Mouse (Mus musculus) embryonic fibroblast, embryonic 13.5 days (primary cell): ENCODE results near the gene Tubg1.

Source experiments
- CTCF ChIP-seq: IDR thresholded peaks from 2 replicates; pipeline ENCODE4 v1.5.1; 2011; ENCODE audit warnings: mild to moderate bottlenecking, control low read depth, low read length, moderate library complexity, borderline replicate concordance; ENCODE audit not compliant: insufficient read depth
- POLR2A ChIP-seq: IDR thresholded peaks from 2 replicates; pipeline ENCODE4 v1.6.1; 2011; ENCODE audit warnings: low read depth, mild to moderate bottlenecking, control low read depth, low read length, moderate library complexity

- TF ChIP-seq CTCF (no peak), POLR2A (no peak)
Measured at GRCm38 (mm10) chr11:101140164-101140819, 20.6 kb downstream of the Tubg1 start.
